Mouse (Mus musculus) left cerebral cortex, postnatal 36 days (tissue): ENCODE measurements around the gene Tamm41. TPM values are rescaled to one million over a fixed set of nuclear protein-coding genes. Genes with fewer than 3 reads are reported as not detected.

Experiments used
- DNase-seq, 2 experiments: peaks; one replicate each; pipeline ENCODE4 v3.0.0; 2021 to 2022; ENCODE audit warnings: low spot score in 2 of 2, mixed read lengths in 1 of 2
- intact Hi-C: fragments of 180-260 bp; cut with DNase I; formaldehyde crosslinking; loops from one replicate; pipeline ENCODE4 v1.15.1; 2025
- total RNA-seq, 2 experiments: library from RNA; stranded (reverse); gene quantifications; 2 replicates each; pipeline ENCODE4 v1.2.3; 2021

Tamm41 gene
- total RNA-seq, 2 experiments from 2014 or later: 19.0 to 19.7 TPM

GRCm38 (mm10) chr6:114987966-114988618 is 49.6 kb downstream of the Tamm41 start:
- DNase-seq: no peak
- intact Hi-C loops: no loop called here

DNA sequence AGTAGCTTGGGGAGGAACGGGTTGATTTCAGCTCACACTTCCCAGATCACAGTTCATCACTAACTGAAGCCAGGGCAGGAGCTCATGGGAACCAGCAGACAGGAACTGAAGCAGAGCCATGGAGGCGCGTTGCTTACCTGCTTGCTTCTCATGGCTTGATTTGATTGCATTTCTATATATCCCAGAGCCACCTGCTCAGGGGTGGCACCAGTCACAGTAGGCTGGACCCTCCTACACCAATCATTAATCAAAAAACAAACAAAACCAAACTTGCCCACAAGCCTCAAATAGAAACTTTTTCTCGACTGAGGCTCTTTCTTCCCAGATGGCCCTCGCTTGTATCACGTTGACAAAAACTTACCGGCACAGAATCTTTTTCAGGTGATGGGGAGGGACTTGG is 55.0 kb downstream of the Tamm41 start:
- intact Hi-C loops: no loop called here
- no peak for DNase-seq

DNA sequence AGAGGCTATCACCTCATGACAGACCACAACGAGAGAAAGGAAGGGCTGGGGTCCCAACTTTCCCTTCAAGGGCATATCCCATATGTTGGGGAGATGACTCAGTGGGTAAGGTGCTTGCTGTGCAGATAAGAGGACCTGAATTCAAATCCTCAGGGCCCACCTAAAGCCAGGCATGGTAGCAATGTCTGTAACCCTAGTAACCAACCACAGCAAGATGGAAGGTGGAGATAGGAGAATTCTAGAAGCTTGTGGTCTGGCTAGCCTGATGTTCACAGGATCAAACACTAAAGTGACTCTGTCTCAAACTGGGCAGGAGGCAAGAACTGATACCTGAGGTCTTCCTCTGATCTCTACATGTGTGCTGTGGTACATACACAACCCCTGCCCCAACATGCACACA is 58.0 kb downstream of the Tamm41 start:
- intact Hi-C loops: no loop called here
- DNase-seq: no peak

DNA sequence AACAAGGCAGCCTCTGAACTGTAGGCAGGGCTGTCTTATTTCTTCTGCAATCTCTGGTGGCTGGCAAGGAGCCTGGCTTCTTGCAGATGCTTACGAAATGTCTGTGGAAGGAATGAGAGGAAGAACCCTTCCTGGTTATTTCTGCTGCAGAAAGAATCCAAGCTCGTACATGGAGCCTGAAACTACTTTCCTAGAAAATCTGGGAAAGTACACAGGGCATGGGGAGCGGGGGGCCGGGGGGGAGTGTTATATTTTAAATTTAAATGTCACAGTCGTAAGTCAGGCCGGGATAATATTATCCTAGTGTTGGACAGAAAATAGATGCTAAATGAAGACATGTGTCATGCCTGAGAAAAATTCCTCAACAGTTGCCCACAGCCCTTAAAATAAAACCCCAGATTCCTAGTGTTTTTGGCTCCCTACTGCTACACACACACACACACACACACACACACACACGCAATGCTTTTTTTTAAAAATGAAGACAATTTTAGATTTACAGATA is 60.7 kb downstream of the Tamm41 start:
- intact Hi-C loops: no loop called here
- DNase-seq: peak; percentile 77 to 82

GRCm38 (mm10) chr6:114974331-114974730 is 63.3 kb downstream of the Tamm41 start:
- intact Hi-C loops: no loop called here
- no peak for DNase-seq

- intact Hi-C loops: no loop called here
Observed at GRCm38 (mm10) chr6:114972988-114973387, 64.7 kb downstream of the Tamm41 start.

DNA sequence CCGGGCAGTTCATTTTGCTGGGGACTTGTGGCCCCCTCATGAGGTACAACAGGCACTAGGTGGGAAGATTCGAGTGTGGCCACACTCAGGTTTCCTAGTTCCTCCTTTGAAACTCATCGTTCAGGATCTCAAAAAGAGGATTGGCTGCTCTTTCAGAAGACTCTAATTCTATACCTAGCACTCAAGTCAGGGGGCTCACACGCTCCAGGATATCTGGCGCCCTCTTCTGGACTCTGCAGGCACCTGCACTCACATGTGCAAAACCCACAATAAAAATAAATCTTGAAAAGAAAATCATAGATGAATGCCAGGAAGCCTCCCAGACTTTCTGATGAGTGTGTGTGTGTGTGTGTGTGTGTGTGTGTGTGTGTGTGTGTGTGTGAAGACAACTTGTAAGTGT is 66.8 kb downstream of the Tamm41 start:
- no peak for DNase-seq
- intact Hi-C loops: no loop called here

More at GRCm38 (mm10) chr6:114972988-114973387, 64.7 kb downstream of the Tamm41 start:
- no peak for DNase-seq

DNA sequence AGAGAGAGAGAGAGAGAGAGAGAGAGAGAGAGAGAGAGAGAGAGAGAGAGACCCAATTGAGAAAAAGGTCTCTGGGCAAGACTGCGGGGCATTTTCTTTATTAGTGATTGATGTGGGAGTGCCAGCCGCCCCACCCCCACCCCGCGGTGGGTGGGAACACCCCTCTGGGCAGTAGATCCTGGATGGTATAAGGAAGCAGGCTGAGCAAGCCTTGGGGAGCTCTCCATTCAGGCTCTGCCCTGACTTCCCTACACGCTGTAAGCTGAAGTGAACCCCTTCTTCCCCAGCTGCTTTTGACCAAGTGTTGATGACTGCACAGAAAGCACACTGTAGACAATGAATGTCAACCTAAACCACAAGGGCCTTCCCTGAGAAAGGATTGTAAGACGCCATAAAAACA is 67.3 kb downstream of the Tamm41 start:
- DNase-seq: no peak
- intact Hi-C loops: no loop called here

DNA sequence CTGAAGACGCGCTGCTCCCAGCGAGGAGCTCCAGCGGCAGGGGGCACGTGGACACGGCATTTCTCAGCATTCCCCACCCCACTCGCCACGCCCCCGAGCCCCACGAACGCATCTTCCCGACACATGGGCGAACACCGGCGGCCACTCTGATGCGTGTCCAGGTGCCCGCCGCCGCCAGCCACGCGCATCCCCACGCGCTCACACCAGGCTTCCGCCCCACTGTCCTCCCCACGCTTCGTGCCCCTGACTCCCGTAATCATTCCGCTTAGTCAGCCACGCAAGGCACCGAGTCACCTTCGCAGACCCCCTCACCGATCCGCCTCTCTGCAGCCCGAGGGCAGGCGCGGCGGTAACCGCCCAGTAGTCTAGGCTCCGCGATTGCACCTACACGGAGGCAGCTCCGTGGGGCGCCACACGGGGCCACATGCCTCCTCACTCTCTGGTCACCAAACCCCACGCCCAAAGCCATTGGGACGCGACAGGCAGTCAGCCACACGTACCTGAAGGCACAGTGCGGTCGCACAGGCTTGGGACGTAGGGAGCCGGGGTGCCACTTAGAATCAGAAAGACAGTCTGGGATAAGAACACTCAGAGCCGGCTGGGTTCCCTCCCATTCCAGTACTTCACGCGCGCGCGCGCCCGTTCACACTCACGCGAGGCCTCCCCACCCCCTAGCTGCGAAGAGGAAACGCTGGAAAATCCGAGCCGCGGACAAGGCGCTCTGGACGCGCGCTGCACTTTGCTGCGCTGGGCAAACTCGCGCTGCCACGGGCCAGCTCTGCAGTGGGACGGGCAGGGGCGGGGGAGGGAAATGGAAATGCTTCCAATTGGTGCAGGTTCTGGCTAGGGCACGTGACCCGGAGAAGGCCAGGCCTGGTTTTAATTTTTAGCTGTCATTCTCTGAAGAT is 68.2 kb downstream of the Tamm41 start, which contains the start of gene Vgll4:
Gene Vgll4 (minus strand): TSS at position 782 of the 908 bp plus-strand sequence.
- intact Hi-C loops: loop anchor here (2.0 to 5.0 kb wide), 2 partner anchors 38 to 39 kb away; no protein-coding TSS in a partner anchor
- DNase-seq: peak; percentile 67 to 76

DNA sequence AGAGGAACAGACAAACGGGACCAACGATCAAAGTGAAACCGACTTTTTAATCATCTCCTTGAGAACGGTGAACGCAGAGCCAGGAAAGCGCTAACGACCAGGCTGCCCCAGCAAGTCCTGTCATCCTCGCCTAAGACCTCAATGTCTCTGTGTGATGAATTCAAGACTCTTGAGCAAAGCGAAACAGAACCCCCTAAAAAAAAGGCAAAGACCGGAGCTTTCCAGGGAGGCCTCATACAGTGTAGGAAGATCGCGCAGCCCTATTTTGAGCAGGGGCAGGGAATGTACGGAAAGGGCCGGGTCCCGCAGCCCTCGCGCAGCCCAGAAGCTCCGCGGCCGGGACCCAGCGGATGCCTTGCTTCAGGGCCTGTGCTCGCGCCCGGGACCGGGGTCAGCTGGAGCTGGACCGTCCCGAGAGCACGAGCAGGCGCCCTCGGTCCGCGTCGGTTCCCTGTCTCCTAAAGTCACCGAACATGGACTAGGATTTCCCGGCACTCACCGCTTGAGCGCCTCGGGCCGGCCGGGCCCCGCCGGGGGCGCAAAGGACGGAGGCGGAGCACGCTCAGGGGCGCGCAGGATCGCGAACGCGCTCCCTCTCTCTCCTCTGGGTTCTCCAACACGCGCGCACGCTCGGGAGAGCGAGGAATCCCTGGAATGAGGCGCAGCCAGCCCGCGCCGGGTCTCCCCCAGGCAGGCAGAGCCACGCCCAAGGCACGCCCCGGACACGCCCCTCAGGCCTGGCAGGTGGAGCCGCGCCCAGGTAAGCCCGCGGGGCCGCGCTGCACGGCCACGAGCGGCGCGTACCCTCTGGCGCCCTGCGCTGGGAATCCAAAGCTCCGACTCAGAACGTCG is 69.1 kb downstream of the Tamm41 start:
- DNase-seq: peak; percentile 88 to 92
- intact Hi-C loops: loop anchor here (2.0 to 5.0 kb wide), 2 partner anchors 38 to 39 kb away; no protein-coding TSS in a partner anchor

- intact Hi-C loops: loop anchor here (2.0 to 5.0 kb wide), 2 partner anchors 37 to 40 kb away; no protein-coding TSS in a partner anchor
- DNase-seq: no peak
Observed at GRCm38 (mm10) chr6:114967623-114968022, 70.1 kb downstream of the Tamm41 start.

- DNase-seq: no peak
- intact Hi-C loops: loop anchor here (5.0 kb wide), 1 partner anchor 41 kb away; no protein-coding TSS in a partner anchor
Observed at GRCm38 (mm10) chr6:114966396-114967154, 71.1 kb downstream of the Tamm41 start.

- intact Hi-C loops: loop anchor here (5.0 kb wide), 1 partner anchor 41 kb away; no protein-coding TSS in a partner anchor
- no peak for DNase-seq
Observed at GRCm38 (mm10) chr6:114965802-114966201, 71.9 kb downstream of the Tamm41 start.

DNA sequence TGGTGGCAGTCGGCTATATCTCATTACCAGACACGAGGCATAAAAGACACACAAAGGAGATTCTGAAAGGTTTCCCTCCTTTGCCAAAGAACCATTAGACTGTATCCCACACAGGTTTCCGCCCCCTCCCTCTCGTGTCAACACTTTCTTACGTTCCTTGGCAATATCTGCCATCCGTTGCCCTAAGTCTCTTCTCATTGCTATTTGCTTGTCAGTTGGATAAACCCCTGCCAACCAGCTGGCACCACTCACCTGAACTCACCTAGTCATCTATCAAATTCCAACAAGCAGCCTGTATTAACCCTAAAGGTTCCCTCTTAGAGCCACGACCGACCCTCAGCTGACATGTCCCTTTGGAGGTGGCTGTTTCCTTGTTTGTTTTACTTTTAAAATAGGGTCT is 72.3 kb downstream of the Tamm41 start:
- no peak for DNase-seq
- intact Hi-C loops: loop anchor here (5.0 kb wide), 1 partner anchor 42 kb away; no protein-coding TSS in a partner anchor

DNA sequence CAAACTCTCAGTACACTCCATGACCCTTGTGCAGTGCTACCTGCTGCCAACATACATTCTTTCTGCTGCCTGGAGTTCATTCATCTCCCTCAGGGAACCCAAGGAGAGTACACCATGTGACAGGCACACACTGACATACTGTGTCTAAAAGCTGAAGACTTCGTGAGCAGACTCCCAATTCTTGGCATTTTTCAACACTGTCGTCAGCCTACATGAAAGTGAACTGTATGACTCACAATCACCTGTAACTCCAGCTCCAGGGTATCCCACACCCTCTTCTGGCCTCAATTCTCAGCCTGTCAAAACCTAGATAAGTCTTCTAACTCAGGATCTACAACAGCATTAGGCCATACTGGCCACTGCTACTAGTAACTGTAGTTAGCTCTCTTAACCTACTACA is 73.4 kb downstream of the Tamm41 start:
- DNase-seq: no peak
- intact Hi-C loops: no loop called here

GRCm38 (mm10) chr6:114963636-114964035 is 74.0 kb downstream of the Tamm41 start:
- intact Hi-C loops: no loop called here
- DNase-seq: no peak

DNA sequence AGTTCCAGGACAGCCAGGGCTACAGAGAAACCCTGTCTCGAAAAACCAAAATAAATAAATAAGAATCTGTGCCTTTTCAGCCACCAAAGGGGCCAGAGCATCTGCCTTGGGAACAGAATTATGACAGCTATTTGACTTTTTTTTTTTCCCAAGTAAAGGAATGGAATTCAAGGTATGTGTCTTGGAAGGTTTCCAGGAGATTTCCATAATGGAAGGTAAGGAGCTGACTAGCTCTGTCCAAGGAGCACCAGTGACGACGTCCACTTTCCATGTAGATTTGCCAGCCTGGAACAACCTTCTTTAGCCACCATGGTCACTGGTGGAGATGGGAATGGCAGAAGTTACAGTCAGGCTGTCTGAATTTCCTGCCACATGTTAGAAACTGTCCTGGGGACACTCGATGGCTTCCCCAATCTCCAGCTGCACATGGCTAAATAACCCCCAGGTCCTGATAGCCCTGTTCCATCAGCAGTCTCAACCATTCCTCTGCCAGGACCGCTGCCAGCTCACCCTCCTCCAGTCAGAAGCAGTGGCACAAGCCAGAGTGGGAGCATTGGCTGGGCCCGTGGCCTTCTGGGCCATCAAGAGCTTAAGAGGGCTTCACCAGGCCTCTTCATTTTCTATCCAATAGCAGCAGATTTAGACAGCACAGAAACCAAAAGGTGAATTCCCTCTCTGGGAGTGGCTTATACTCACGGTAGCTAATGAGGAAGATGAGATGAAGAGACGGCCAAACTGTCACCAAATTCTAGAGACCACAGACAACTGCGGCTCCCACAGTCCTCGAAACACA is 76.2 kb downstream of the Tamm41 start:
- intact Hi-C loops: no loop called here
- no peak for DNase-seq

GRCm38 (mm10) chr6:114959012-114959398 is 78.7 kb downstream of the Tamm41 start:
- DNase-seq: no peak
- intact Hi-C loops: no loop called here
